Mouse (Mus musculus) limb, embryonic 11.5 days (tissue): Measurements from ENCODE around the gene Iqcn. TPM values are rescaled to one million over a fixed set of nuclear protein-coding genes. Genes with fewer than 3 reads are reported as not detected.
A peak's percentile ranks its signal among the peaks of the same experiment; 100 is the strongest.

Source experiments
- ATAC-seq: fragments of 200-750 bp; cut with Nextera tagmentation; 2 replicates; pipeline ENCODE4 v1.8.0; 2017; ENCODE audit warnings: low read depth; ENCODE audit not compliant: insufficient number of reproducible peaks, low FRiP score, low TSS enrichment
- DNase-seq: peaks from one replicate; pipeline ENCODE4 v3.0.0-alpha.2; 2015; ENCODE audit warnings: low spot score
- H3K27ac ChIP-seq: fragments of 300-500 bp; sonication (generic); replicated peaks from 2 replicates; pipeline ENCODE4 v1.5.1; 2014; ENCODE audit warnings: low read depth, mild to moderate bottlenecking, low read length
- H3K27me3 ChIP-seq: fragments of 300-500 bp; sonication (generic); 2 replicates; pipeline ENCODE4 v1.6.1; 2014; ENCODE audit warnings: mild to moderate bottlenecking, low read length, mixed read lengths; ENCODE audit not compliant: control insufficient read depth, insufficient read depth
- H3K36me3 ChIP-seq: fragments of 300-500 bp; sonication (generic); 2 replicates; pipeline ENCODE4 v1.6.1; 2014; ENCODE audit warnings: mild to moderate bottlenecking, low read length, moderate library complexity, mixed read lengths; ENCODE audit not compliant: control insufficient read depth, insufficient read depth
- H3K4me1 ChIP-seq: fragments of 300-500 bp; sonication (generic); 2 replicates; pipeline ENCODE4 v1.6.1; 2014; ENCODE audit warnings: low read length, mixed read lengths; ENCODE audit not compliant: control insufficient read depth, insufficient read depth
- H3K4me2 ChIP-seq: fragments of 300-500 bp; sonication (generic); 2 replicates; pipeline ENCODE4 v1.6.1; 2014; ENCODE audit warnings: low read depth, mild to moderate bottlenecking, moderate library complexity; ENCODE audit not compliant: severe bottlenecking
- H3K4me3 ChIP-seq: fragments of 300-500 bp; sonication (generic); 2 replicates; pipeline ENCODE4 v1.5.1; 2014; ENCODE audit warnings: low read depth, low read length
- H3K9ac ChIP-seq: fragments of 300-500 bp; sonication (generic); 2 replicates; pipeline ENCODE4 v1.6.1; 2014; ENCODE audit warnings: mild to moderate bottlenecking, low read length
- H3K9me3 ChIP-seq: fragments of 300-500 bp; sonication (generic); 2 replicates; pipeline ENCODE4 v1.6.1; 2016; ENCODE audit warnings: low read length; ENCODE audit not compliant: control insufficient read depth
- WGBS: fragments of 180-500 bp; shearing (Covaris S2); extraction: QIAGEN DNeasy Blood & Tissue Kit; methylation state at CpG from one replicate; pipeline ENCODE4 v1.1.7; 2014; 5-methylcytosine and 5-hydroxymethylcytosine counted together
- polyA plus RNA-seq: library from polyadenylated mRNA; unstranded; fragments of >200 nt; fragmentation: Nextera tagmentation; extraction: Ambion mirVana; gene quantifications from 2 replicates; pipeline ENCODE4 v1.2.1, GENCODE M21; 2014

The Iqcn gene
- polyA plus RNA-seq, 1 experiment from 2014 or later = not detected

GRCm38 (mm10) chr8:70755661-70756475 is 52.6 kb downstream of the Iqcn start:
- Histone ChIP-seq H3K27ac (no peak overlapping the region), H3K4me1 (peaks cover 14% of the 10 kb centered on the region), H3K9ac (no peak overlapping the region), H3K27me3 (no peaks in the 10 kb centered on the region), H3K36me3 (peaks cover 3% of the 10 kb centered on the region; the same call in 1 of the 2 replicates), H3K4me3 (no peak overlapping the region), H3K9me3 (no peaks in the 10 kb centered on the region), H3K4me2 (peak overlapping the region; percentile 84; the same call in 1 of the 2 replicates)
- WGBS = 84% methylated on average over 24 of the region's 24 CpGs
- ATAC-seq = no peak
- no peak for DNase-seq

- Histone ChIP-seq H3K4me1 (peaks cover 14% of the 10 kb centered on the region), H3K4me2 (no peak overlapping the region), H3K36me3 (peaks cover 3% of the 10 kb centered on the region; the same call in 1 of the 2 replicates), H3K9me3 (no peaks in the 10 kb centered on the region), H3K27me3 (no peaks in the 10 kb centered on the region), H3K9ac (no peak overlapping the region), H3K4me3 (no peak overlapping the region), H3K27ac (no peak overlapping the region)
- WGBS = 92% methylated on average over 6 of the region's 6 CpGs
- no peak for ATAC-seq
- no peak for DNase-seq
Observed at GRCm38 (mm10) chr8:70756476-70757040, 53.3 kb downstream of the Iqcn start.

GRCm38 (mm10) chr8:70757523-70758307 is 54.5 kb downstream of the Iqcn start:
- Histone ChIP-seq H3K4me1 (peaks cover 14% of the 10 kb centered on the region), H3K4me2 (no peak overlapping the region), H3K9ac (no peak overlapping the region), H3K9me3 (no peaks in the 10 kb centered on the region), H3K4me3 (no peak overlapping the region), H3K27me3 (no peaks in the 10 kb centered on the region), H3K27ac (no peak overlapping the region), H3K36me3 (peaks cover 3% of the 10 kb centered on the region; the same call in 1 of the 2 replicates)
- 77% methylated on average over 22 of the region's 22 CpGs for WGBS
- DNase-seq (no peak), ATAC-seq (no peak)

- Histone ChIP-seq H3K4me3 (no peak overlapping the region), H3K9me3 (no peaks in the 10 kb centered on the region), H3K4me1 (peaks cover 10% of the 10 kb centered on the region), H3K9ac (no peak overlapping the region), H3K4me2 (no peak overlapping the region), H3K27ac (no peak overlapping the region), H3K36me3 (peaks cover 3% of the 10 kb centered on the region; the same call in 1 of the 2 replicates), H3K27me3 (no peaks in the 10 kb centered on the region)
- WGBS = 84% methylated on average over 7 of the region's 7 CpGs
- ATAC-seq (no peak), DNase-seq (no peak)
Observed at GRCm38 (mm10) chr8:70758308-70758615, 55.0 kb downstream of the Iqcn start.

GRCm38 (mm10) chr8:70758616-70759561 is 55.6 kb downstream of the Iqcn start:
- 73% methylated on average over 19 of the region's 19 CpGs for WGBS
- DNase-seq (no peak), ATAC-seq (no peak)
- Histone ChIP-seq H3K36me3 (peaks cover 3% of the 10 kb centered on the region; the same call in 1 of the 2 replicates), H3K9me3 (no peaks in the 10 kb centered on the region), H3K27ac (no peak overlapping the region), H3K9ac (no peak overlapping the region), H3K27me3 (no peaks in the 10 kb centered on the region), H3K4me1 (peaks cover 8% of the 10 kb centered on the region; the same call in 1 of the 2 replicates), H3K4me2 (no peak overlapping the region), H3K4me3 (no peak overlapping the region)

- peaks cover 3% of the 10 kb centered on the region; the same call in 1 of the 2 replicates for H3K4me1 ChIP-seq
- peak overlapping the region; percentile 42; the same call in 1 of the 2 replicates for H3K27ac ChIP-seq
- peak overlapping the region; percentile 66 for H3K4me3 ChIP-seq
- peaks cover 3% of the 10 kb centered on the region; the same call in 1 of the 2 replicates for H3K36me3 ChIP-seq
- 2% methylated on average over 22 of the region's 22 CpGs for WGBS
- no peaks in the 10 kb centered on the region for H3K9me3 ChIP-seq
- ATAC-seq = no peak
- peak overlapping the region; percentile 97 for H3K4me2 ChIP-seq
- H3K9ac ChIP-seq = peak overlapping the region; percentile 59
- no peaks in the 10 kb centered on the region for H3K27me3 ChIP-seq
- DNase-seq = no peak
Observed at GRCm38 (mm10) chr8:70760350-70760749, 57.1 kb downstream of the Iqcn start.

- 1% methylated on average over 54 of the region's 55 CpGs for WGBS
- Histone ChIP-seq H3K4me1 (peaks cover 7% of the 10 kb centered on the region), H3K4me2 (peak within 1 kb of the TSS; percentile 97), H3K27ac (peak within 1 kb of the TSS; percentile 42; the same call in 1 of the 2 replicates), H3K36me3 (peaks cover 3% of the 10 kb centered on the region; the same call in 1 of the 2 replicates), H3K27me3 (no peaks in the 10 kb centered on the region), H3K9me3 (no peaks in the 10 kb centered on the region), H3K4me3 (peak within 1 kb of the TSS; percentile 66), H3K9ac (peak within 1 kb of the TSS; percentile 59)
- DNase-seq = peak; percentile 94
- ATAC-seq = peak; percentile 95
Observed at GRCm38 (mm10) chr8:70760775-70761406, 57.6 kb downstream of the Iqcn start, which contains the start of gene Mpv17l2. TSS of gene Mpv17l2 (minus strand) at chr8:70760946.
